Mouse (Mus musculus): ENCODE results near the gene Spint2. TPM values are rescaled to one million over a fixed set of nuclear protein-coding genes. Genes with fewer than 3 reads are reported as not detected.
"Not testable (repeated sequence)": the region's sequence is repeated elsewhere in the genome, so short reads cannot be mapped to it uniquely, and the experiment has no call there.

Spint2 gene
- polyA plus RNA-seq, 1 experiment, result 0.57 TPM

DNA sequence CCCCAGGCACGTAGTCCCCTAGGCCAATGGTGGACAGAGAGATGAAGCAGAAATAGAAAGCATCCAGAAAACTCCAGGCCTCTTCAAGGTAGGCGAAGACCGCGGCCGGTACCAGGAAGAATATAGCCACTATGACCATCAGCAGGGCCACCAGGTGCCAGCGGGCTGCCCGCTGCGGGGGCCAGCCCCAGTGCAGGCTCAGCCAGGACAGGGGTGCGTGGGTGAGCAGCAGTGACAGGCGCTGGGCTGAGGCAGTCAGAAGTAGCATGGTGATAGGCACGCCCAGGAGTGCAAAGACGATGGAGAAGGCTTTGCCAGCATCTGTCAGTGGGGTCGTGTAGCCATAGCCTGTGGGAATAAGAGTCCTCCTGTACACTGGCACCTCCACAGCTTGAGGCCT is 56.2 kb downstream of the Spint2 start:
- Histone ChIP-seq H3K9me3 (ENCODE audit: control insufficient read depth, low read length) (peaks cover 2% of the 10 kb centered on the region; the same call in 1 of the 2 replicates), H3K4me1 (ENCODE audit: control insufficient read depth) (no peaks in the 10 kb centered on the region), H3K36me3 (ENCODE audit: control insufficient read depth) (no peaks in the 10 kb centered on the region), H3K4me3 (replicated peaks) (no peak overlapping the region), H3K27me3 (ENCODE audit: control insufficient read depth) (peaks cover 13% of the 10 kb centered on the region)
- TF ChIP-seq GATA1 (IDR thresholded peaks at IDR 0.05; ENCODE audit: low read length) (no peak), TAL1 (IDR thresholded peaks at IDR 0.05; ENCODE audit: low read length) (no peak)

GRCm38 (mm10) chr7:29224756-29225394 is 56.8 kb downstream of the Spint2 start:
- H3K36me3 ChIP-seq (ENCODE audit: control insufficient read depth), result no peaks in the 10 kb centered on the region
- TF ChIP-seq TAL1 (IDR thresholded peaks at IDR 0.05; ENCODE audit: low read length), result no peak
- no peak for TF ChIP-seq GATA1 (IDR thresholded peaks at IDR 0.05; ENCODE audit: low read length)
- no peak overlapping the region for H3K4me3 ChIP-seq (replicated peaks)
- H3K9me3 ChIP-seq (ENCODE audit: control insufficient read depth, low read length), result peaks cover 6% of the 10 kb centered on the region
- peaks cover 8% of the 10 kb centered on the region for H3K27me3 ChIP-seq (ENCODE audit: control insufficient read depth)
- no peaks in the 10 kb centered on the region for H3K4me1 ChIP-seq (ENCODE audit: control insufficient read depth)

DNA sequence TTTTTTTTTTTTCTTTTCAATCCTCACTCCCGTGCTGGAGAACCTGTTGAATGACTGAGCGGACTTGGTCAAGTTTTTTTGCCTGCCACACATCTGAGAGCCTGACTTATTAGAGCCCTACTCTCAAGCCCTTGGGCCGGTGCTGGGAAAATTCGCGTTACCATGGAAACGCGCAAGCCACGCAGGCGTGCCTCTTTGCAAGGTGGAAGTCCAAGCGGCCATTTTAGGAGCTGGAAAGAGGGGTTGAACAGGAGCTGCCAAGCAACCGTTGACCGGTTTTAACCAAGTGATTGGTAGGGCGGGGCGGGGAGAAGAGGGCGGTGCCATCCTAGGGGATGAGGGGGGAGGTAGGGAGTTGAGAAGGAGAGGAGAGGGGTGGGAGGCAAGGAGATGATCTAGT is 66.9 kb downstream of the Spint2 start:
- Histone ChIP-seq H3K4me3 (replicated peaks) (no peak overlapping the region), H3K9me3 (ENCODE audit: control insufficient read depth, low read length) (peaks cover 13% of the 10 kb centered on the region), H3K36me3 (ENCODE audit: control insufficient read depth) (no peaks in the 10 kb centered on the region), H3K27me3 (ENCODE audit: control insufficient read depth) (peaks cover 12% of the 10 kb centered on the region), H3K4me1 (ENCODE audit: control insufficient read depth) (peaks cover 26% of the 10 kb centered on the region)
- no peak for TF ChIP-seq TAL1 (IDR thresholded peaks at IDR 0.05; ENCODE audit: low read length)
- TF ChIP-seq GATA1 (IDR thresholded peaks at IDR 0.05; ENCODE audit: low read length), result no peak

DNA sequence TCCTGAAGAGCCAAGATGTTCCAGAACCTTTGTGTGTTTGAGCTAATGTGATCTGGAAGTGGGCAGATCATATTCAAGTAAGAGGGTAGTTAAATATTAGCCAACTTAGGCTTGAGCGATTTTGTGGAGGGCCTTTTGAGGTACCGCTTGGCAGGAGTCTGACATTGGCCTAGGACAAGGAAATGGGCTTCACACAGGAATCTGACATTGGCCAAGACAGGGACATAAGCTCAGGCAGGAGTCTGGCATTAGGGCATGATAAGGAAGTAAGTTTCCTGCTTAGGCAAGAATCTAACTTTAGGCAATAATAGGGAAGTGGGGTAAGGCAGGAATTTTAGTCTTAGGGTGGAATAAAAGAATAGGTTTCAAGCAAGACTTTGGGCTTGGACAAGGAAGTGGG is 67.5 kb downstream of the Spint2 start:
- Histone ChIP-seq H3K4me3 (replicated peaks) (no peak overlapping the region), H3K9me3 (ENCODE audit: control insufficient read depth, low read length) (peaks cover 7% of the 10 kb centered on the region), H3K27me3 (ENCODE audit: control insufficient read depth) (peaks cover 12% of the 10 kb centered on the region), H3K36me3 (ENCODE audit: control insufficient read depth) (no peaks in the 10 kb centered on the region), H3K4me1 (ENCODE audit: control insufficient read depth) (peaks cover 26% of the 10 kb centered on the region)
- TF ChIP-seq TAL1 (IDR thresholded peaks at IDR 0.05; ENCODE audit: low read length), result no peak
- no peak for TF ChIP-seq GATA1 (IDR thresholded peaks at IDR 0.05; ENCODE audit: low read length)

DNA sequence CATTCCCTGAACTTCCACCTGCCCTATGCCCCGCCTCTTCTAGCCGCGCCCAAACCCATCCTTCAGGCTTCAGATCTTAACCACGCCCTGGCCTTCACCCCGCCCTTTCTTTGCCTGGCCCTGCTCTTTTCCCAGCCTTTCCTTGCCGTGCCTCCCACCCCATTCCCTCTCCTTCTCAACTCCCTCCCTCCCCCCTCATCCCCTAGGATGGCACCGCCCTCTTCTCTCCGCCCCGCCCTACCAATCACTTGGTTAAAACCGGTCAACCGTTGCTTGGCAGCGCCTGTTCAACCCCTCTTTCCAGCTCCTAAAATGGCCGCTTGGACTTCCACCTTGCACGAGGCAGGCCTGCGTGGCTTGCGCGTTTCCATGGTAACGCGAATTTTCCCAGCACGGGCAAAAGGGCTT is 68.0 kb downstream of the Spint2 start, which contains the start of gene Catsperg1:
Gene Catsperg1, minus strand, starts transcription at position 361 of the 408 bp plus-strand sequence.
- TF ChIP-seq TAL1 (IDR thresholded peaks at IDR 0.05; ENCODE audit: low read length) (no peak), GATA1 (IDR thresholded peaks at IDR 0.05; ENCODE audit: low read length) (no peak)
- Histone ChIP-seq H3K36me3 (ENCODE audit: control insufficient read depth) (no peaks in the 10 kb centered on the region), H3K4me3 (replicated peaks) (no peak within 1 kb of the TSS), H3K9me3 (ENCODE audit: control insufficient read depth, low read length) (peaks cover 4% of the 10 kb centered on the region; the same call in 1 of the 2 replicates), H3K27me3 (ENCODE audit: control insufficient read depth) (peaks cover 12% of the 10 kb centered on the region), H3K4me1 (ENCODE audit: control insufficient read depth) (peaks cover 26% of the 10 kb centered on the region)

- H3K27me3 ChIP-seq (ENCODE audit: control insufficient read depth), result peaks cover 12% of the 10 kb centered on the region
- not testable (repeated sequence) for H3K4me3 ChIP-seq (replicated peaks); H3K36me3 ChIP-seq (ENCODE audit: control insufficient read depth); H3K9me3 ChIP-seq (ENCODE audit: control insufficient read depth, low read length)
- peaks cover 26% of the 10 kb centered on the region for H3K4me1 ChIP-seq (ENCODE audit: control insufficient read depth)
Observed at GRCm38 (mm10) chr7:29212775-29213560, 68.7 kb downstream of the Spint2 start.

- no peaks in the 10 kb centered on the region for H3K36me3 ChIP-seq (ENCODE audit: control insufficient read depth)
- TF ChIP-seq GATA1 (IDR thresholded peaks at IDR 0.05; ENCODE audit: low read length) (no peak), TAL1 (IDR thresholded peaks at IDR 0.05; ENCODE audit: low read length) (no peak)
- H3K27me3 ChIP-seq (ENCODE audit: control insufficient read depth), result peaks cover 12% of the 10 kb centered on the region
- H3K4me1 ChIP-seq (ENCODE audit: control insufficient read depth), result peaks cover 26% of the 10 kb centered on the region
- peak overlapping the region; percentile 48 for H3K4me3 ChIP-seq (replicated peaks)
- peaks cover 4% of the 10 kb centered on the region; the same call in 1 of the 2 replicates for H3K9me3 ChIP-seq (ENCODE audit: control insufficient read depth, low read length)
Observed at GRCm38 (mm10) chr7:29212199-29212765, 69.4 kb downstream of the Spint2 start.

- no peaks in the 10 kb centered on the region for H3K36me3 ChIP-seq (ENCODE audit: control insufficient read depth)
- peaks cover 12% of the 10 kb centered on the region for H3K27me3 ChIP-seq (ENCODE audit: control insufficient read depth)
- peak overlapping the region; percentile 48 for H3K4me3 ChIP-seq (replicated peaks)
- TF ChIP-seq GATA1 (IDR thresholded peaks at IDR 0.05; ENCODE audit: low read length), result no peak
- no peak for TF ChIP-seq TAL1 (IDR thresholded peaks at IDR 0.05; ENCODE audit: low read length)
- H3K4me1 ChIP-seq (ENCODE audit: control insufficient read depth), result peaks cover 26% of the 10 kb centered on the region
- H3K9me3 ChIP-seq (ENCODE audit: control insufficient read depth, low read length), result peaks cover 4% of the 10 kb centered on the region; the same call in 1 of the 2 replicates
Observed at GRCm38 (mm10) chr7:29211415-29212198, 70.1 kb downstream of the Spint2 start.

DNA sequence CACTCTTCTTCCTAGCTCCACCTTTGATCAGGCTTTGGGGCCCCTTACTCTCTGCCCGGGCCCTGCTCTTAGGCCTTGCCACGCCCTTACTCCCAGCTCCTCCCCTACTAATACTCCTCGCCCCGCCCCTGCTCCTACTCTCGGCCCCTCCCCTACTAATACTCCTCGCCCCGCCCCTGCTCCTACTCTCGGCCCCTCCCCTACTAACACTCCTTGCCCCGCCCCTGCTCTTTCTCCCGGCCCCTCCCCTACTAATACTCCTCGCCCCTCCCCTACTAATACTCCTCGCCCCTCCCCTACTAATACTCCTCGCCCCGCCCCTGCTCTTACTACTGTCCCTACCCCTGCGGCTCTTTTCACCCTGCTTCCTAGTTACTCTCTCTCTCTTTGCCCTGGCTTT is 70.7 kb downstream of the Spint2 start:
- Histone ChIP-seq H3K27me3 (ENCODE audit: control insufficient read depth) (peaks cover 12% of the 10 kb centered on the region), H3K4me1 (ENCODE audit: control insufficient read depth) (peaks cover 26% of the 10 kb centered on the region), H3K4me3 (replicated peaks) (peak overlapping the region; percentile 48)
- not testable (repeated sequence) for H3K9me3 ChIP-seq (ENCODE audit: control insufficient read depth, low read length); H3K36me3 ChIP-seq (ENCODE audit: control insufficient read depth)

Other genes starting within 250 kb of the Spint2 start
- gene Ryr1, start 156.7 kb downstream of the Spint2 start, polyA plus RNA-seq (2012), result under 0.01 TPM in 1 of 2 replicates, not detected in the other
- gene Rasgrp4, start 147.1 kb downstream of the Spint2 start, polyA plus RNA-seq (2012), result 0.03 TPM in 1 of 2 replicates, not detected in the other
- 1.1 TPM in 2 replicates for gene Fam98c, start 125.7 kb downstream of the Spint2 start, polyA plus RNA-seq (2012)
- gene Ggn, start 111.7 kb downstream of the Spint2 start, polyA plus RNA-seq (2012), result 0.07 TPM in 1 of 2 replicates, not detected in the other
- gene Spred3, start 111.5 kb downstream of the Spint2 start, polyA plus RNA-seq (2012), result 0.03 and 0.04 TPM in 2 replicates
- gene Psmd8, start 101.2 kb downstream of the Spint2 start, polyA plus RNA-seq (2012), result 11.2 and 15.7 TPM in 2 replicates
- not detected in 2 replicates for gene Catsperg1, start 67.9 kb downstream of the Spint2 start, polyA plus RNA-seq (2012)
- gene Kcnk6, start 49.4 kb downstream of the Spint2 start, polyA plus RNA-seq (2012), result 0.08 TPM in 1 of 2 replicates, not detected in the other
- 6.4 and 6.9 TPM in 2 replicates for gene Yif1b, start 43.6 kb downstream of the Spint2 start, polyA plus RNA-seq (2012)
- gene 2200002D01Rik, start 33.4 kb downstream of the Spint2 start, polyA plus RNA-seq (2012), result 0.19 TPM in 1 of 2 replicates, not detected in the other
- gene Ppp1r14a, start 7.4 kb upstream of the Spint2 start, polyA plus RNA-seq (2012), result 0.07 TPM in 1 of 2 replicates, not detected in the other
- gene Dpf1, start 22.0 kb upstream of the Spint2 start, polyA plus RNA-seq (2012), result 0.06 and 0.13 TPM in 2 replicates
- gene Sipa1l3, start 236.7 kb upstream of the Spint2 start, polyA plus RNA-seq (2012), result 2.0 and 2.2 TPM in 2 replicates

Measured in erythroblast, embryonic 14.5 days (primary cell).